Mouse (Mus musculus): ENCODE measurements around the gene Gorab. TPM values are rescaled to one million over a fixed set of nuclear protein-coding genes. Genes with fewer than 3 reads are reported as not detected.

Gorab gene
- polyA plus RNA-seq, 2 experiments, result 19.6 to 28.3 TPM

- Histone ChIP-seq H3K27me3 (ENCODE audit: control insufficient read depth, insufficient read depth, low read length) (no peaks in the 10 kb centered on the region), H3K4me2 (replicated peaks; ENCODE audit: low read depth, low read length, severe bottlenecking) (no peak overlapping the region), H3K4me3 (replicated peaks; ENCODE audit: low read length) (no peak overlapping the region), H3K27ac (replicated peaks; ENCODE audit: low read depth, low read length) (no peak overlapping the region), H3K4me1 (ENCODE audit: control insufficient read depth, insufficient read depth, low read length) (peaks cover 13% of the 10 kb centered on the region), H3K36me3 (ENCODE audit: control insufficient read depth, insufficient read depth, low read length) (no peaks in the 10 kb centered on the region), H3K9ac (ENCODE audit: low read depth, low read length, severe bottlenecking) (no peak overlapping the region), H3K9me3 (ENCODE audit: control insufficient read depth, low read length) (no peaks in the 10 kb centered on the region)
- DNase-seq (ENCODE audit: low spot score) (peak; percentile 34), ATAC-seq (ENCODE audit: low FRiP score, low read depth) (peak; percentile 39)
- no peak for TF ChIP-seq POLR2A (IDR thresholded peaks at IDR 0.05; ENCODE audit: borderline replicate concordance, extremely low read depth, insufficient read depth, insufficient read length)
- 30% methylated on average over 6 of the region's 6 CpGs for WGBS
Observed at GRCm38 (mm10) chr1:163376818-163377581, 26.5 kb downstream of the Gorab start.

- H3K27ac ChIP-seq (replicated peaks; ENCODE audit: low read depth, low read length), result no peak overlapping the region
- WGBS, result 13% methylated on average over 5 of the region's 5 CpGs
- H3K36me3 ChIP-seq (ENCODE audit: control insufficient read depth, insufficient read depth, low read length), result no peaks in the 10 kb centered on the region
- no peak overlapping the region for H3K9ac ChIP-seq (ENCODE audit: low read depth, low read length, severe bottlenecking)
- peaks cover 13% of the 10 kb centered on the region for H3K4me1 ChIP-seq (ENCODE audit: control insufficient read depth, insufficient read depth, low read length)
- ATAC-seq (ENCODE audit: low FRiP score, low read depth) (no peak), DNase-seq (ENCODE audit: low spot score) (peak; percentile 38)
- H3K27me3 ChIP-seq (ENCODE audit: control insufficient read depth, insufficient read depth, low read length), result no peaks in the 10 kb centered on the region
- no peak for TF ChIP-seq POLR2A (IDR thresholded peaks at IDR 0.05; ENCODE audit: borderline replicate concordance, extremely low read depth, insufficient read depth, insufficient read length)
- H3K4me2 ChIP-seq (replicated peaks; ENCODE audit: low read depth, low read length, severe bottlenecking), result no peak overlapping the region
- H3K9me3 ChIP-seq (ENCODE audit: control insufficient read depth, low read length), result no peaks in the 10 kb centered on the region
- no peak overlapping the region for H3K4me3 ChIP-seq (replicated peaks; ENCODE audit: low read length)
Observed at GRCm38 (mm10) chr1:163374455-163374854, 29.0 kb downstream of the Gorab start.

GRCm38 (mm10) chr1:163362202-163362601 is 41.3 kb downstream of the Gorab start:
- 25% methylated on average over 8 of the region's 8 CpGs for WGBS
- peak overlapping the region; percentile 72 for H3K27ac ChIP-seq (replicated peaks; ENCODE audit: low read depth, low read length)
- H3K4me2 ChIP-seq (replicated peaks; ENCODE audit: low read depth, low read length, severe bottlenecking), result peak overlapping the region; percentile 35
- H3K4me3 ChIP-seq (replicated peaks; ENCODE audit: low read length), result no peak overlapping the region
- DNase-seq (ENCODE audit: low spot score) (peak; percentile 66), ATAC-seq (ENCODE audit: low FRiP score, low read depth) (peak; percentile 27; the same call in 1 of the 2 replicates)
- H3K9me3 ChIP-seq (ENCODE audit: control insufficient read depth, low read length), result no peaks in the 10 kb centered on the region
- H3K36me3 ChIP-seq (ENCODE audit: control insufficient read depth, insufficient read depth, low read length), result no peaks in the 10 kb centered on the region
- TF ChIP-seq POLR2A (IDR thresholded peaks at IDR 0.05; ENCODE audit: borderline replicate concordance, extremely low read depth, insufficient read depth, insufficient read length), result no peak
- H3K9ac ChIP-seq (ENCODE audit: low read depth, low read length, severe bottlenecking), result 0 out of 2 replicates have a peak overlapping the region, but pooled peaks have one; percentile 16
- peaks cover 40% of the 10 kb centered on the region for H3K4me1 ChIP-seq (ENCODE audit: control insufficient read depth, insufficient read depth, low read length)
- H3K27me3 ChIP-seq (ENCODE audit: control insufficient read depth, insufficient read depth, low read length), result no peaks in the 10 kb centered on the region

- 23% methylated on average over 5 of the region's 5 CpGs for WGBS
Observed at GRCm38 (mm10) chr1:163361376-163361775, 42.1 kb downstream of the Gorab start.

GRCm38 (mm10) chr1:163360796-163361195 is 42.7 kb downstream of the Gorab start:
- H3K4me3 ChIP-seq (replicated peaks; ENCODE audit: low read length), result no peak overlapping the region
- peak overlapping the region; percentile 45; the same call in 1 of the 2 replicates for H3K27ac ChIP-seq (replicated peaks; ENCODE audit: low read depth, low read length)
- ATAC-seq (ENCODE audit: low FRiP score, low read depth), result no peak

More at GRCm38 (mm10) chr1:163361376-163361775, 42.1 kb downstream of the Gorab start:
- ATAC-seq (ENCODE audit: low FRiP score, low read depth) (peak; percentile 41; the same call in 1 of the 2 replicates), DNase-seq (ENCODE audit: low spot score) (peak; percentile 54)
- TF ChIP-seq POLR2A (IDR thresholded peaks at IDR 0.05; ENCODE audit: borderline replicate concordance, extremely low read depth, insufficient read depth, insufficient read length), result no peak
- no peaks in the 10 kb centered on the region for H3K9me3 ChIP-seq (ENCODE audit: control insufficient read depth, low read length)
- H3K4me3 ChIP-seq (replicated peaks; ENCODE audit: low read length), result no peak overlapping the region
- peak overlapping the region; percentile 45; the same call in 1 of the 2 replicates for H3K27ac ChIP-seq (replicated peaks; ENCODE audit: low read depth, low read length)
- H3K4me2 ChIP-seq (replicated peaks; ENCODE audit: low read depth, low read length, severe bottlenecking), result peak overlapping the region; percentile 35
- no peak overlapping the region for H3K9ac ChIP-seq (ENCODE audit: low read depth, low read length, severe bottlenecking)
- no peaks in the 10 kb centered on the region for H3K27me3 ChIP-seq (ENCODE audit: control insufficient read depth, insufficient read depth, low read length)
- H3K36me3 ChIP-seq (ENCODE audit: control insufficient read depth, insufficient read depth, low read length), result no peaks in the 10 kb centered on the region
- peaks cover 40% of the 10 kb centered on the region for H3K4me1 ChIP-seq (ENCODE audit: control insufficient read depth, insufficient read depth, low read length)

More at GRCm38 (mm10) chr1:163360796-163361195, 42.7 kb downstream of the Gorab start:
- no peak for DNase-seq (ENCODE audit: low spot score)
- no peak for TF ChIP-seq POLR2A (IDR thresholded peaks at IDR 0.05; ENCODE audit: borderline replicate concordance, extremely low read depth, insufficient read depth, insufficient read length)
- H3K4me2 ChIP-seq (replicated peaks; ENCODE audit: low read depth, low read length, severe bottlenecking), result peak overlapping the region; percentile 35
- WGBS, result 16% methylated on average over 6 of the region's 6 CpGs
- H3K27me3 ChIP-seq (ENCODE audit: control insufficient read depth, insufficient read depth, low read length), result no peaks in the 10 kb centered on the region
- H3K4me1 ChIP-seq (ENCODE audit: control insufficient read depth, insufficient read depth, low read length), result peaks cover 43% of the 10 kb centered on the region
- no peaks in the 10 kb centered on the region for H3K9me3 ChIP-seq (ENCODE audit: control insufficient read depth, low read length)
- no peak overlapping the region for H3K9ac ChIP-seq (ENCODE audit: low read depth, low read length, severe bottlenecking)
- H3K36me3 ChIP-seq (ENCODE audit: control insufficient read depth, insufficient read depth, low read length), result no peaks in the 10 kb centered on the region
